Mouse (Mus musculus): ENCODE results near the gene Tk1.

- TF ChIP-seq CEBPB (IDR thresholded peaks at IDR 0.05; ENCODE audit: insufficient read depth, poor library complexity, severe bottlenecking) (no peak), SRF (IDR thresholded peaks at IDR 0.05; ENCODE audit: control insufficient read depth, insufficient read length, low read depth) (no peak), POLR2A (IDR thresholded peaks at IDR 0.05; ENCODE audit: insufficient read length, low read depth) (no peak), MAX (IDR thresholded peaks at IDR 0.05; ENCODE audit: low read depth) (no peak), TCF3 (IDR thresholded peaks at IDR 0.05; ENCODE audit: insufficient read length, low read depth) (no peak), E2F4 (IDR thresholded peaks at IDR 0.05; ENCODE audit: insufficient read depth) (no peak), REST (IDR thresholded peaks at IDR 0.05; ENCODE audit: insufficient read depth, insufficient read length) (no peak), POLR2AphosphoS2 (IDR thresholded peaks at IDR 0.05; ENCODE audit: insufficient read length, low read depth) (no peak), TCF12 (IDR thresholded peaks at IDR 0.05; ENCODE audit: insufficient read depth, poor library complexity, severe bottlenecking) (no peak), USF1 (IDR thresholded peaks at IDR 0.05; ENCODE audit: low read depth) (no peak), MYOG (IDR thresholded peaks at IDR 0.05; ENCODE audit: control insufficient read depth in 1 of 3, insufficient read depth in 1 of 3, insufficient read length in 2 of 3, low read depth in 2 of 3) (no peak)
Observed at GRCm38 (mm10) chr11:117806781-117807180, 19.1 kb downstream of the Tk1 start.
